Mouse (Mus musculus) hematopoietic stem cell, adult 5-6 weeks (primary cell): Measurements from ENCODE around the gene 4933411K16Rik. TPM values are rescaled to one million over a fixed set of nuclear protein-coding genes. Genes with fewer than 3 reads are reported as not detected.

Experiments used
- ATAC-seq, 2 experiments: fragments of 125-278 bp in 1 of 2; replicated peaks in 1 of 2; 2 replicates each; pipeline ENCODE4 v1.8.0; 2016 to 2017; ENCODE audit warnings: inconsistent platforms in 2 of 2, mild to moderate bottlenecking in 2 of 2, moderate number of reproducible peaks in 2 of 2, low read depth in 1 of 2, moderate TSS enrichment in 1 of 2; ENCODE audit not compliant: low FRiP score in 2 of 2, poor library complexity in 2 of 2, severe bottlenecking in 2 of 2, insufficient read depth in 1 of 2, low TSS enrichment in 1 of 2
- total RNA-seq: library from RNA; stranded (forward); fragments of 172-1452, 232-1000 nt; gene quantifications from 2 replicates; pipeline ENCODE4 v1.2.3, GENCODE M21; 2017

The 4933411K16Rik gene
- total RNA-seq, 1 experiment from 2014 or later: not detected

GRCm38 (mm10) chr19:42033611-42034010, 18.4 kb upstream of the 4933411K16Rik start:
- no peak for ATAC-seq

DNA sequence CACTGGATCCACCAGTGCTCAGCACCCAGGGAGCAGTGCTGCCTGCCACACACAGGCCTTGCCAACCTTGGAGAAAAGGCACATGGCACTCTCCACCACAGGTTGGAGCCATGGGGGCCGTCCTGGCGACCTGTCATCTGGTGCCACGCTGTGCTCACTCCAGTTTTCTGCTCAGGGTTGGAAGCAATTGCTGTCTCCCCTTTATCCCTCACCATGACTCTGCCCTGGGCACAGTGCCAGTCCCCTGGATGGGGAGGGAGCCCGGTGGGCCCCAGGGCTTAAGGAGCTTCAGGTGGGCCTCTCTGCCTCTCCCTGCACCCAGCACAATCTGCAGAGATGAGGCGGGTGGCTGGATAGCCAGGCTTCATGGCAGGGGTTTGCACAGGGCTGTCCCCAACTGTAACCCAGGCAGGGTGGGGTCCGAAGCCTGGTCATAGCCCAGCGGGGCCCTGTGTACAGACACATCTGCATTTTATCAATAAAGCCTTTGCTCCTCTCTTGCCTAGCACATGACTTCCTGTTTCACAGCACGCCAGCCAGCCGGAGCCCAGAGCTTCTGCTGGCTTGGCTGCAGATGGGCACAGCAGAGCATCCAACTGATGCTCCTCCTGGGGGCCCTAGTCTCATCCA, 17.8 kb upstream of the 4933411K16Rik start:
- no peak for ATAC-seq

DNA sequence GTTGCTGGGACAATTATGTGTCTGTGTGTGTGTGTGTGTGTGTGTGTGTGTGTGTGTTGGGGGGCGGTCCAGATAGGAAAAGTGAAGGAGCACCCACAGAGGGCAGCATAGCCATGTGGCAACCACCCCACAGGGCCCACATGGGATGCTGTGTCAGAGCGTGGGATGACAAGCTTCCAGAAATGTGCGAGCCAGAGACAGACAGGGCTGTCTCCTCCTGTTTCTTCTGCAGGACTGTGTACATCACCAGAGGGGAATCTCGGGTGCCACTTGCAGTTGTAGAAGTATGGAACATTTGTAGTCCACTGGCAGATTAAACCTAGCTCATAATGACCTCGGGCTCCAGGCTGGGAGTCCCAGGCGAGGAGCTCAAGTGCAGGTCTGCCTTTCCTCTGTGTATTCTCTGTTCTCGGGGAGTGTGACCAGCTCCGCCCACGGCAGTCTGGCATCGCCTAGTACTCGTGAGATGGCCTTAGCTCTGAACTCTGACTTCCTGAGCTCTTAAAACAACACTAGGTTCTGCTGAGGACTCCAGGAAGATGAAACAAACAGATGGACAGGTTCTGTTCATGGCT, 17.1 kb upstream of the 4933411K16Rik start:
- 0 out of 4 replicates have a peak, but pooled peaks of 1 of the 2 experiments have one; percentile 8 for ATAC-seq

DNA sequence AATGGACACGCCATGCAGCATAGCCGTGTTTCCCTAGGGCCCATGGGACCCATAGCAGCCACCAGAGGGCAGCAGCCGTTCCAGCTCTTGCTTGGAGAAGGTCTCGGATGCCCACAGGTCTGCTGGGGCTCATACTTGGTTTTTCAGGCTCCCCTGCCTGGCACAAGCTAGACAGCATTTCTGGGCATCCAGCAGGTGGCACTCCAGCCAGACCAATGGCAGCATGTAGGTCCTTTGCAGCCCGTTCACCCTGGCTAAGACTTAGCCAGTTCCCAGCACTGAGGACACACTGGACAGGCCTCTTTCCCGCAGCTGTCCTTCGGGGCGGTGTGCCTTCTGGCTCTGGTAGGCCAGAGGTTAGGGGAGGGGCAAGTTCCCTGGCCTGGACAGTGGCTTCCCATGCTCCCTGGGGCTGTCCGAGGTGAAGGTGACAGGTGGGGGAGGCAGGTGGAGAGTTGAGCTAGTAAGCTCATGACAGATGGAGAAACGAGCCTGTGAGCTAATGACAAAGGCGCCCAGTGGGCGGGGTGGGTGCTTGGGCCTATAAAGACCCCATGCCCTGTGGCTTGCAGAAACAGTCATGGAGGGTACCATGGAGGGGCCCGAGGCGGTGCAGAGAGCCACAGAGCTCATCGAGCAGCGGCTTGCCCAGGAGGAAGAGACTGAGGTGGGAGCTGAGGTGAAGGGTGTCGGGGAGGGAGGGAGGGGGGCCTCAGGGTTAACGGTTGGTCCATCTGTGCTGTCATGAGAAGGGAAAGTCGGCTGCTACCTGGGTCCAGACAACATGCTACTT, 16.4 kb upstream of the 4933411K16Rik start, which contains the start of gene Ankrd2:
Gene Ankrd2, plus strand, starts transcription at position 545 of the 793 bp plus-strand sequence.
- ATAC-seq: peak; percentile 93 to 94

- ATAC-seq: no peak
These were observed 15.7 kb upstream of the 4933411K16Rik start for GRCm38 (mm10) chr19:42036357-42036756.

DNA sequence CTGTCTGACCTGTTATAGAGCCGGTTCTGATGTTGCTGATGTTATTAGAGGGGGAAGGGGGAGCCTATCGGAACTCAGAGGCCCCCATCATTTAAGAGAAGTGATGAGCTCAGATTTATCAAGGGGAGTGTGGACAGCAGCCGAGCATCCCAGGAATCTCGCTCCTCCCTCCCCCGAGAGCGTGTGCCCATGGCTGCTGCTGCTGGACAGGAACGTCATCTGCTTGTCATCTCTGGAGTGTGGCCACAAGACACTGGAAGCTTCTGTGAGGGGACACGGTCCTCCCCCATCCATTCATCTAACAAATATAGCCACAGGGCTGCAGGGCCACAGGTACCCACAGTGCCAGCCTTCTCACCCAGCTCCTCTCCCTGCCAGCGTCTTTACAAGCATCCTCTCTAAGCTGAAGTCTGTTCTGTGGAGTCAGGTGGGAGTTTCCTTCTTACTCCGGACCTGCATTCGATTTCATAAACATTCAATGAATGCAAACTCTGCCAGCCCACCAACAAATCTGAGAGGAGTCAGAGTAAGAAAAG, 14.8 kb upstream of the 4933411K16Rik start:
- no peak for ATAC-seq

- no peak for ATAC-seq
These were observed 13.7 kb upstream of the 4933411K16Rik start for GRCm38 (mm10) chr19:42038310-42038709.

GRCm38 (mm10) chr19:42043988-42044387, 8.1 kb upstream of the 4933411K16Rik start:
- ATAC-seq: no peak

- peak; percentile 70 to 86 for ATAC-seq
These were observed 6.6 kb upstream of the 4933411K16Rik start, which contains the start of gene Hoga1 for GRCm38 (mm10) chr19:42045269-42046102. Gene Hoga1 (plus strand): TSS chr19:42045610.

- no peak for ATAC-seq
These were observed 1.8 kb upstream of the 4933411K16Rik start for GRCm38 (mm10) chr19:42050251-42050650.

DNA sequence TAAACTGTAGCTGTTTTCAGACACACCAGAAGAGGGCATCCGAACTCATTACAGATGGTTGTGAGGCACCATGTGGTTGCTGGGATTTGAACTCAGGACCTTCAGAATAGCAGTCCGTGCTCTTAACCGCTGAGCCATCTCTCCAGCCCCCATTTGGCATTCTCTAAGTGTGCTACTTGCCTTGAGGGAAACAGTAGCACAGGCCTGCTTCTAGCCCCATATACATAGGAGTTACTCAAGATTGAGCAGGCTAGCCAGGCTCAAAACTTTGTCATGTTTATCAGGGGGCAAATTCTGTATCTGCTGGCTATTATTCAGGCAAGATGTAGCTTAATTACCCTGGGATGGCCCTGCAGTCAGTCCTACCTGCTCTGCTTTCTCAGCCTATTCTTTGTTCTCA, 697 bp upstream of the 4933411K16Rik start:
- no peak for ATAC-seq

- no peak for ATAC-seq
These were observed 2.2 kb downstream of the 4933411K16Rik start for GRCm38 (mm10) chr19:42054255-42054654.

DNA sequence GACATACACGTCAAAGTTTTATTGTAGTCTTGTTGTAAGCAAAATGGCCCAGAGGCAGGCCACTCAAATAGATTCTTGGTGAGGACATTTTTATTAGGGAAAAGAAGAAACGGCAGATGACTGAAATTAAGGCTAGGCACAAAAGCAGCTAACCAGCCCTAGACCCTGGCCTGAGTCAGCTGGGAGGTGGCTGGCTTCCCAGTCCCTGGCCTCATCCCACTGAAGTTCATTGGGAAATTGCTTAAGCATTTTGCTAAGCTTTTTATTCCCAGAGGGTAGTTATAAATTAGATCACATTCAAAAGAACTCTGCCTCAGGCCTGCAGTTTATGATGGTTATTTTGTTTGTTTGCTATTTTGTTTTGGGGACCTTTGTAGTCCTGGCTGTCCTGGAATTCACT, 3.8 kb downstream of the 4933411K16Rik start:
- no peak for ATAC-seq

GRCm38 (mm10) chr19:42056719-42057409, 4.8 kb downstream of the 4933411K16Rik start:
- no peak for ATAC-seq

DNA sequence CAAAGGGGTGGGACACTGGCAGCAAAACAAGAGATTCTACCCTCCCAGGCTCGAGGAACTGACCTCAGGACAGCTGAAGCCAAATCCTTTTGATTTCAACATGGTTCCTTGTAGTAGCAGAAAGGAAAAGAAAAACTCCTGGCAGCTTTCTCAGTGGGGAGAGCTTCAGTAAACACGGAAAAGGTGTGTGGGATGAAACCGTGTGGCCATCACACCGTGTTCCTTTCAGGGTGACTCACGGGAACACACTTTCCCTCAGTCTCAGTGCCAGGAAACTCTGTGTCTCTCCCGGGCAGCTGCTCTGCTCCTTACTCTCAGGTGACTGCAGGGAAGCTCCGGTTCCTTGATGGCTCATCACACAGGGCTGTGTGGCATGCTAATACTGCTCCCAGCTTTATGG, 6.4 kb downstream of the 4933411K16Rik start:
- no peak for ATAC-seq

DNA sequence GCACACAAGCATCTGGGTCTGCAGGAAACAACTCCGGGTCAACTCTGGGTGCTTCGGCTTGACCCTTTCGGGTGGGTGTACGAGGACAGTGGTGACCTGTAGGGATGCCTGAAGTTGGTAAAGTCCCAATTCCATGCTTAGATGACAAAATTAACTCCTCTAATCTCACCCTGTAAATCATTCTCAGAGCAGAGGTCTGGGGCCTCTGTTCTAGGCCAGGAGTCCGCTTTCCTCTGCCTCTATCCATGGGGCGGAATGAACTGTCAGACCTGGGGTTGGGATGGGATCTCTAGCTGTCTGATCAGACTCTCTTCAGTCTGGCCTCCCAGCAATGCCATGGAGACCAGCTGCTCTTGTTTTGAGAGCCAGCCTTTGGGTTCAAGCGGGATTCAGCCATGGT, 9.4 kb downstream of the 4933411K16Rik start:
- ATAC-seq: no peak
